9 mouse cellular contexts compared by ENCODE assay signal in the genomic region with DNA sequence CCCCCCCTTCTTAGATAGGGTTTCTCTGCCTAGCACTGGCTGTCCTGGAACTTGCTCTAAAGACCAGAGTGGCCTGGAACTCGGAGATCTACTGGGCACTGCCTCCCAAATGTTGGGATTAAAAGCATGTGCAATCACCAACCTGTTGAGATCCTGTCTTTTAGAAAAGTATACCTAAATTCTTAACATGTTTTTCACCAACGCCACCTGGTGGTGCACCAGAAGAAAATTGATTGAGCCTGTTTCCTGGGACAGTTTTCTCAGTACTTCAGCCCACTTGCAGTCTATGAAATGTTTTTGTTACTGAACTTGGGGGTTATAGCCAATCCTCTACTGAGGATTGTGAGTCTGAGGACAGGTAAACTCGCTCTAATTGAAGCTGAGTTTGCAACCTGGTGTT. TPM values are rescaled to one million over a fixed set of nuclear protein-coding genes. Genes with fewer than 3 reads are reported as not detected.
DNase-seq lines count a peak whose midpoint lies in the region; ATAC-seq lines count a peak whose summit lies in the region.
"Had no signal": no experiment of that assay in that cellular context is flagged by ENCODE, and none has a peak within 500 bp of the region (broad histone marks: within the 10 kb centered on the region; RNA-seq: fewer than 3 reads in every experiment).

No protein-coding gene starts in this region.

- H3K27me3 ChIP-seq in kidney, embryonic 14.5 days (ENCODE audit: control insufficient read depth, insufficient read depth, low read length): no peaks in the 10 kb centered on the region

- H3K9me3 ChIP-seq in kidney, embryonic 14.5 days (ENCODE audit: control insufficient read depth, low read length): no peaks in the 10 kb centered on the region
- H3K9me3 ChIP-seq: heart, embryonic 10.5 days had no signal

- 0 out of 2 replicates have a peak, but pooled peaks have one; percentile 33 for ATAC-seq in granulocyte monocyte progenitor cell, adult 5-6 weeks (replicated peaks; ENCODE audit: poor library complexity, severe bottlenecking)
- ATAC-seq in kidney, embryonic 14.5 days (ENCODE audit: low FRiP score, low TSS enrichment): no peak

- peak; percentile 30 for DNase-seq in kidney, postnatal 10 days
- DNase-seq in kidney, adult 11 months: no peak
- DNase-seq in 416B (ENCODE audit: low read depth): peak; percentile 72
- peak; percentile 64 for DNase-seq in CD4-positive, CD25-positive, alpha-beta regulatory T cell, adult 2 months (ENCODE audit: low read depth, low spot score)
- DNase-seq in T-cell, adult 2 months (ENCODE audit: low spot score): no peak
- no peak for DNase-seq in spleen, postnatal 36 days (ENCODE audit: low spot score in 2 of 2)

- H3K36me3 ChIP-seq in kidney, embryonic 14.5 days (ENCODE audit: control insufficient read depth, insufficient read depth, low read length): peaks cover 19% of the 10 kb centered on the region

- no peak overlapping the region for H3K27ac ChIP-seq in kidney, embryonic 14.5 days (ENCODE audit: low read depth, low read length)
- H3K27ac ChIP-seq: heart, embryonic 10.5 days had no signal

- H3K9ac ChIP-seq in kidney, embryonic 14.5 days (ENCODE audit: low read depth, low read length): no peak overlapping the region

- WGBS in kidney, embryonic 14.5 days: 48% methylated on average over 3 of the region's 3 CpGs

- no peaks in the 10 kb centered on the region for H3K4me1 ChIP-seq in kidney, embryonic 14.5 days (ENCODE audit: control insufficient read depth, insufficient read depth, low read length)
- H3K4me1 ChIP-seq: heart, embryonic 10.5 days had no signal

- H3K4me3 ChIP-seq in kidney, embryonic 14.5 days (ENCODE audit: low read length): no peak overlapping the region
- H3K4me3 ChIP-seq: heart, embryonic 10.5 days had no signal

- no peak overlapping the region for H3K4me2 ChIP-seq in kidney, embryonic 14.5 days (replicated peaks; ENCODE audit: low read depth, low read length)

RNA-seq across cellular contexts. Expression of a gene that starts 20.8 kb away (rescaled TPM):
- total RNA-seq in granulocyte monocyte progenitor cell, adult 5-6 weeks (2014; fragmentation: Nextera tagmentation): 5.0 and 7.7 TPM in 2 replicates
- 6.3 and 8.8 TPM in 2 replicates for total RNA-seq in granulocyte monocyte progenitor cell, adult 5-6 weeks (2017)
- polyA plus RNA-seq in kidney, embryonic 14.5 days (2014; fragmentation: Nextera tagmentation; extraction: Ambion mirVana): 16.4 TPM in 2 replicates

RNA-seq across cellular contexts. Expression of a gene that starts 29.4 kb away (rescaled TPM):
- 45.4 and 55.1 TPM in 2 replicates for total RNA-seq in granulocyte monocyte progenitor cell, adult 5-6 weeks (2014; fragmentation: Nextera tagmentation)
- 106 and 131 TPM in 2 replicates for total RNA-seq in granulocyte monocyte progenitor cell, adult 5-6 weeks (2017)
- 146 and 181 TPM in 2 replicates for polyA plus RNA-seq in kidney, embryonic 14.5 days (2014; fragmentation: Nextera tagmentation; extraction: Ambion mirVana)

Comparison
In these comparisons a context has a peak if more than half of its experiments do, and no peak if none do; other contexts are left out.
1. DNase-seq: peak in kidney, postnatal 10 days (single experiment), 416B (single experiment) and CD4-positive, CD25-positive, alpha-beta regulatory T cell, adult 2 months (single experiment); none in kidney, adult 11 months (single experiment), T-cell, adult 2 months (single experiment) and spleen, postnatal 36 days (0 of 2).